Mouse (Mus musculus) forebrain, postnatal 0 days (tissue): ENCODE data around the gene Nfia. TPM values are rescaled to one million over a fixed set of nuclear protein-coding genes. Genes with fewer than 3 reads are reported as not detected.

ENCODE experiments used
- ATAC-seq: fragments of 200-750 bp; cut with Nextera tagmentation; 2 replicates; pipeline ENCODE4 v1.8.0; 2017; ENCODE audit warnings: mild to moderate bottlenecking, moderate library complexity
- DNase-seq: peaks from one replicate; pipeline ENCODE4 v3.0.0-alpha.2; 2015
- H3K27ac ChIP-seq: fragments of 300-500 bp; sonication (generic); 2 replicates; pipeline ENCODE4 v1.5.1; 2014; ENCODE audit warnings: low read depth, mild to moderate bottlenecking, antibody characterized with exemption, low read length, moderate library complexity, mixed read lengths
- H3K27me3 ChIP-seq: fragments of 300-500 bp; sonication (generic); 2 replicates; pipeline ENCODE4 v1.6.1; 2014; ENCODE audit warnings: mild to moderate bottlenecking, low read length, mixed read lengths; ENCODE audit not compliant: insufficient read depth
- H3K36me3 ChIP-seq: fragments of 300-500 bp; sonication (generic); 2 replicates; pipeline ENCODE4 v1.6.1; 2014; ENCODE audit warnings: mild to moderate bottlenecking, moderate library complexity; ENCODE audit not compliant: insufficient read depth
- H3K4me1 ChIP-seq: fragments of 300-500 bp; sonication (generic); 2 replicates; pipeline ENCODE4 v1.6.1; 2014; ENCODE audit warnings: antibody characterized with exemption; ENCODE audit not compliant: insufficient read depth
- H3K4me2 ChIP-seq: fragments of 300-500 bp; sonication (generic); 2 replicates; pipeline ENCODE4 v1.6.1; 2014; ENCODE audit warnings: low read depth, mild to moderate bottlenecking, moderate library complexity
- H3K4me3 ChIP-seq: fragments of 300-500 bp; sonication (generic); 2 replicates; pipeline ENCODE4 v1.5.1; 2014; ENCODE audit warnings: low read depth, low read length, mixed read lengths
- H3K9ac ChIP-seq: fragments of 300-500 bp; sonication (generic); 2 replicates; pipeline ENCODE4 v1.6.1; 2014; ENCODE audit warnings: mild to moderate bottlenecking
- H3K9me3 ChIP-seq: fragments of 300-500 bp; sonication (generic); 2 replicates; pipeline ENCODE4 v1.6.1; 2016; ENCODE audit warnings: low read length
- CTCF ChIP-seq: sonication (generic); IDR thresholded peaks from 2 replicates; pipeline ENCODE4 v1.5.1; 2016; ENCODE audit warnings: antibody characterized with exemption, control low read depth, low read depth
- WGBS: fragments of 180-500 bp; shearing (Covaris S2); extraction: QIAGEN DNeasy Blood & Tissue Kit; methylation state at CpG from one replicate; pipeline ENCODE4 v1.1.7; 2014; 5-methylcytosine and 5-hydroxymethylcytosine counted together
- polyA plus RNA-seq: library from polyadenylated mRNA; unstranded; fragments of >200 nt; fragmentation: Nextera tagmentation; extraction: Ambion mirVana; gene quantifications from 2 replicates; pipeline ENCODE4 v1.2.1, GENCODE M21; 2015
- total RNA-seq: library from RNA; depleted of rRNA; stranded (reverse); fragments of >200 nt; gene quantifications from 2 replicates; pipeline ENCODE4 v1.2.3, GENCODE M21; 2014

Gene Nfia
- total and polyA plus RNA-seq, 2 experiments from 2014 or later = 44.1 to 57.5 TPM

- no peak for TF ChIP-seq CTCF
- WGBS = 83% methylated on average over 5 of the region's 5 CpGs
- Histone ChIP-seq H3K27me3 (no peaks in the 10 kb centered on the region; the same call in 1 of the 2 replicates), H3K9me3 (no peaks in the 10 kb centered on the region), H3K27ac (no peak overlapping the region; the same call in 1 of the 2 replicates), H3K9ac (no peak overlapping the region), H3K4me3 (no peak overlapping the region), H3K4me1 (peaks cover 18% of the 10 kb centered on the region), H3K36me3 (no peaks in the 10 kb centered on the region), H3K4me2 (no peak overlapping the region)
- ATAC-seq (no peak), DNase-seq (no peak)
Measured at GRCm38 (mm10) chr4:97914761-97915160, 142.2 kb downstream of the Nfia start.

GRCm38 (mm10) chr4:97917568-97917967 lies 145.0 kb downstream of the Nfia start:
- ATAC-seq (no peak), DNase-seq (no peak)
- Histone ChIP-seq H3K9me3 (no peaks in the 10 kb centered on the region), H3K9ac (no peak overlapping the region), H3K36me3 (no peaks in the 10 kb centered on the region), H3K27me3 (no peaks in the 10 kb centered on the region; the same call in 1 of the 2 replicates), H3K27ac (no peak overlapping the region), H3K4me1 (0 out of 2 replicates have a peak, but pooled peaks cover 5% of the 10 kb centered on the region), H3K4me3 (no peak overlapping the region), H3K4me2 (no peak overlapping the region)
- 48% methylated on average over 6 of the region's 6 CpGs for WGBS
- TF ChIP-seq CTCF = no peak

DNA sequence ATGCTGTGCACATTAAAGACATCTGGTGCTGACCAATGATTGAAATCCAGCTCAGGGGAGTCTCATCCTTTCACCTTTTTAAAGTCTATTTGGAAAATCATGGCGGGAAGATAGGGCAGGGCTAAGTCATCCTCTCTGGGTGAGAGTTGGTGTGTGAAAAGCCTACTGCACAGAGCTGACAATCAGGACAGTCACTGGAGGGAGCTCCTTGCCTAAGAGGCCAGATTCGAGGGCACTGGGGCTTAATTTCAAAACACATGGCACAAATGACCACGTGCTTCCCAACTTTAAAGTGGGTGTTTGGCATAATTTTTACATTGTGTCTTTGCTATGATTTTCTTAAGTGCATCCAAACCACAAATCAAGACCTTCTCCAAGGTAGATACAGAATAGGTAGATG lies 146.1 kb downstream of the Nfia start:
- no peak for TF ChIP-seq CTCF
- no peaks in the 10 kb centered on the region for H3K9me3 ChIP-seq
- H3K4me2 ChIP-seq = no peak overlapping the region
- H3K27ac ChIP-seq = no peak overlapping the region
- H3K36me3 ChIP-seq = no peaks in the 10 kb centered on the region
- H3K27me3 ChIP-seq = no peaks in the 10 kb centered on the region
- DNase-seq (no peak), ATAC-seq (no peak)
- H3K4me3 ChIP-seq = no peak overlapping the region
- WGBS = 52% methylated on average over 3 of the region's 3 CpGs
- H3K9ac ChIP-seq = no peak overlapping the region
- H3K4me1 ChIP-seq = peaks cover 10% of the 10 kb centered on the region

DNA sequence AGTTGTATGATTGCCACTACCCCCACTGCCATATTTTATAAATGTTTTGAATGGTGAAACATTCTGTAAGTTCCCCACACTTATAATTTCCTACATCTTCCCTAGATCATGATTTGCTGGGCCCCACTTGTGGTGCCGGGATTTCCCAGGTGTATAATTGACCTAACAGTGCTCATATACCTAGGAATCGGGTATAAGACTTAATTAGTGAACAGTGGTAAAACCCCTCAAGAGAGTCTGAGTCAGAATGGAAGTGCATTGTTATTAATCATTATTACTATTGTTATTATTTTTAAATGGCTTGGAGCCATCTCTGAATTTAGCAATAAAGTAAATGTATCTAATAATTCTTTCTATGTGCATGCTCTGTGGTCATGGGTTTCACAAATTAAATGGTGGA lies 147.2 kb downstream of the Nfia start:
- ATAC-seq (no peak), DNase-seq (no peak)
- WGBS = 76% methylated on average over 2 of the region's 2 CpGs
- Histone ChIP-seq H3K4me2 (no peak overlapping the region), H3K4me1 (peaks cover 12% of the 10 kb centered on the region), H3K9me3 (no peaks in the 10 kb centered on the region), H3K9ac (no peak overlapping the region), H3K36me3 (no peaks in the 10 kb centered on the region), H3K27me3 (no peaks in the 10 kb centered on the region), H3K27ac (no peak overlapping the region), H3K4me3 (no peak overlapping the region)
- TF ChIP-seq CTCF = no peak

DNA sequence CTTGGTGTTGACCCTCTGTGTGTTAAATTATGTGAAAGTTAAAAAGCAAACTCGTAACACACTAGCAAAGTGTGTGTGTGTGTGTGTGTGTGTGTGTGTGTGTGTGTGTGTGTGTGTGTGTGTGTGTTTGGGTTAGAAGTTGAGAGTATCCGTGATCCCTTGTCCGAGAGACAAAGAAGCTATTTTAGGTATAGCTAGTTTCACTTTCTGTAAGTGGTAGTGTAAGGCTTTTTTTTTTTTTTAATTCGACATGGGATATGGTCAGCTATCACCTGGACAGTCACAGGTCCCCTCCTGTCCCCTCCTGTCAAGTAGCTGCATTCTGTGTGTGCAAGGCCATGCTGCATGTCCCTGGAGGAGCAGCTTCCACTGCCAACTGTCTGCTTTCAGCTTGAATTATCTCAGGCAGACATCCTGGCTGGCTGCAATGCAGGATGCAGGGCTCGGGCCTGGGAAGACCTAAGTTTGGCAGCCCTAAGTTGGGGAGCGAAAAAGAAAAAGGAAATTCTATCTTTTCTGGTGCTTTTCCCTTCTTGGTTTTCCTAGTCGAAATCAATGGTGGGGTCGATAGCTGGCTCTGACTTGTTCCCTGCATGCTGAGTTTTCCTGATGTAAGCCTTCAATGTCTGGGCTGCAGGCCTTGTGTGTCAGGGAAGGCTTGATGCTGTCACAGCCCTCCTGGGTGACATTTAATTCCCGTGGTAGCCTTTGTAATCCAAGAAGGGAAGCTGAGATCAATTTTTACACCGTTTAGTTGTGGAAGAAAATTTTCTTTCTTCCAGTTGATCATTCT lies 147.9 kb downstream of the Nfia start:
- Histone ChIP-seq H3K4me1 (peaks cover 14% of the 10 kb centered on the region), H3K9ac (0 out of 2 replicates have a peak overlapping the region, but pooled peaks have one; percentile 33), H3K27ac (peak overlapping the region; percentile 22; the same call in 1 of the 2 replicates), H3K4me2 (peak overlapping the region; percentile 26; the same call in 1 of the 2 replicates), H3K9me3 (no peaks in the 10 kb centered on the region), H3K27me3 (no peaks in the 10 kb centered on the region), H3K4me3 (no peak overlapping the region), H3K36me3 (no peaks in the 10 kb centered on the region)
- no peak for TF ChIP-seq CTCF
- WGBS = 41% methylated on average over 10 of the region's 10 CpGs
- ATAC-seq = no peak
- no peak for DNase-seq

- no peak for DNase-seq
- no peaks in the 10 kb centered on the region for H3K9me3 ChIP-seq
- no peak overlapping the region for H3K4me3 ChIP-seq
- no peaks in the 10 kb centered on the region for H3K27me3 ChIP-seq
- peaks cover 19% of the 10 kb centered on the region for H3K4me1 ChIP-seq
- peak; percentile 34; the same call in 1 of the 2 replicates for TF ChIP-seq CTCF
- no peak for ATAC-seq
- no peak overlapping the region for H3K27ac ChIP-seq
- H3K36me3 ChIP-seq = no peaks in the 10 kb centered on the region
- H3K4me2 ChIP-seq = no peak overlapping the region
- H3K9ac ChIP-seq = no peak overlapping the region
Measured at GRCm38 (mm10) chr4:97921682-97922081, 149.1 kb downstream of the Nfia start.

DNA sequence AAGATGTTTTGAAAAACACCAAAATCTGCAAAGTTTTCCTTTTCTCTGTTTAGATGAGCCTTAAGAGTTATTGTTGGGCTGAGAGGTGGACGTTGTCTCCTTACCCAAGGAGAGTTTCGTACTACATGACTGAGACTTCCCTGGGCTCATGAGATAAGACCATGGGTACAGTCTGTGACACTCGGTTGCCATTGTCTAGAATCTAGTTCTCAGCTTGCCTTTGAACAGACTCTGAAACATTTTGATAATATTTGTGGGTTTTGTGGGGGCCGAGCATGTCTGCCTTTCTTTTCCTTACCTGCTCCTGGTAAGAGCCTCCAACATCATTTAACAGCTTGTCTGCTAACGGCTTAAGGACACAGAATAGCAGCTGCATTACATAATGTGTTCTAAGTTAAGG lies 150.7 kb downstream of the Nfia start:
- 0 out of 2 replicates have a peak overlapping the region, but pooled peaks have one; percentile 3 for H3K9ac ChIP-seq
- DNase-seq = no peak
- H3K4me1 ChIP-seq = peaks cover 20% of the 10 kb centered on the region
- H3K4me3 ChIP-seq = no peak overlapping the region
- 60% methylated on average over 5 of the region's 5 CpGs for WGBS
- H3K36me3 ChIP-seq = no peaks in the 10 kb centered on the region
- H3K27me3 ChIP-seq = no peaks in the 10 kb centered on the region
- no peak for ATAC-seq
- no peak for TF ChIP-seq CTCF
- 0 out of 2 replicates have a peak overlapping the region, but pooled peaks have one; percentile 34 for H3K4me2 ChIP-seq
- no peaks in the 10 kb centered on the region for H3K9me3 ChIP-seq
- H3K27ac ChIP-seq = peak overlapping the region; percentile 50; the same call in 1 of the 2 replicates
